Mouse (Mus musculus): ENCODE results near the gene Rarres1. TPM values are rescaled to one million over a fixed set of nuclear protein-coding genes. Genes with fewer than 3 reads are reported as not detected.

Rarres1 gene
- total and polyA plus RNA-seq, 3 experiments = 0.34 TPM; not detected in 2

DNA sequence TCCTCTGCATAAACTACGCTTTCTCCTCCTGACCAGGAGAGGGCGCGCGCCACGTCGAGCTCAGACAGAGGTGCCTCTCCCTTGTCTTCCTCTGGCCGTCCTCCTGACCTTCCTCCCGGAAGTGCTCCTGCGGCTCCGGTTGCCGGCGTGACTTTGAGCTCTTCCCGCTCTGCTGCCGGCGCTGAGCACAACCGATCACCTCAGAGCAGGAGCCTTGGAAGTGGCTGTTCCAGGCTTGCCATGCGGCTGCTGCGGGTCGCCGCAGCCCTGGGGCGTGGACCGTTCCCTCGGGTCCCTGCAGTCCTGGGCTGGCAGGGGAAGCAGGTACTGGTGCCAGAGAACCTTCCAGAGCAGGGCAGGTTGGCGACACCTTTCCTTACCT, 85.3 kb downstream of the Rarres1 start, which contains the start of gene Gfm1:
Gene Gfm1, plus strand, starts transcription at position 98 of the 382 bp plus-strand sequence.
- peak; percentile 90 for DNase-seq (ENCODE audit: extremely low read depth)
- dilution Hi-C loops (cut with MboI; ENCODE audit: extremely low pct_ligation_motif_present, extremely low pct_unique_long_range_greater_than_20kb, low sequenced_read_pairs) (no loop called here), in situ Hi-C loops (cut with MboI; ENCODE audit: low pct_ligation_motif_present, low pct_unique_long_range_greater_than_20kb, low sequenced_read_pairs) (no loop called here)
- Histone ChIP-seq H3K4me3 (replicated peaks in 1 of 3; ENCODE audit: low read depth in 2 of 3, low read length in 2 of 3, poor library complexity in 1 of 3) (peak within 1 kb of the TSS; percentile 87 to 99 (median 97)), H3K27ac (ENCODE audit: insufficient read depth, low read depth) (no peak within 1 kb of the TSS), H3K36me3 (replicated peaks in 1 of 2; ENCODE audit: control insufficient read depth in 1 of 2, insufficient read depth in 1 of 2, low read length in 1 of 2) (peaks cover 22 to 36% of the 10 kb centered on the region in 2 experiments), H3K79me2 (replicated peaks; ENCODE audit: control insufficient read depth, extremely low read depth, insufficient read depth, poor library complexity, severe bottlenecking) (peaks cover 19% of the 10 kb centered on the region), H3K4me1 (ENCODE audit: control insufficient read depth in 1 of 2, insufficient read depth in 2 of 2) (peaks cover 4 to 14% of the 10 kb centered on the region in 2 experiments), H3K27me3 (replicated peaks) (no peaks in the 10 kb centered on the region), H3K9ac (ENCODE audit: insufficient read depth, low read depth) (peak within 1 kb of the TSS; percentile 55), H3K9me3 (replicated peaks; ENCODE audit: low read length) (peaks cover 12% of the 10 kb centered on the region), H3K4me2 (ENCODE audit: insufficient read depth, low read depth, poor library complexity, severe bottlenecking) (peak within 1 kb of the TSS; percentile 94)
- TF ChIP-seq ETS1 (conservative IDR thresholded peaks at IDR 0.05; ENCODE audit: low read depth, low read length) = no peak
- no peak for TF ChIP-seq RCOR1 (conservative IDR thresholded peaks at IDR 0.05; ENCODE audit: low read depth, low read length)
- TF ChIP-seq E2F4 (IDR thresholded peaks at IDR 0.05; ENCODE audit: insufficient replicate concordance, low read depth, low read length) = no peak
- TF ChIP-seq NELFE (IDR thresholded peaks at IDR 0.05; ENCODE audit: low read depth, low read length) = peak; percentile 75; the same call in 1 of the 2 replicates
- TF ChIP-seq USF1 (IDR thresholded peaks at IDR 0.05; ENCODE audit: low read depth, low read length) = peak; percentile 22; the same call in 1 of the 2 replicates
- peak; percentile 70 for TF ChIP-seq IRF4 (IDR thresholded peaks at IDR 0.05; ENCODE audit: low read depth, low read length)
- TF ChIP-seq JUN (IDR thresholded peaks at IDR 0.05; ENCODE audit: insufficient read depth, low read depth, low read length) = no peak
- TF ChIP-seq ZKSCAN1 (IDR thresholded peaks at IDR 0.05; ENCODE audit: borderline replicate concordance, low read depth, low read length) = no peak
- peak; percentile 85; the same call in 1 of the 2 replicates for TF ChIP-seq KAT2A (IDR thresholded peaks at IDR 0.05; ENCODE audit: insufficient replicate concordance, low read length)
- no peak; the same call in 1 of the 2 replicates for TF ChIP-seq MAFK (IDR thresholded peaks at IDR 0.05; ENCODE audit: insufficient replicate concordance, low read length)
- no peak for TF ChIP-seq CHD1 (IDR thresholded peaks at IDR 0.05; ENCODE audit: low read depth, low read length)
- no peak; the same call in 1 of the 2 replicates for TF ChIP-seq MAZ (IDR thresholded peaks at IDR 0.05; ENCODE audit: low read depth, low read length)
- peak; percentile 44; the same call in 1 of the 2 replicates for TF ChIP-seq MAX (IDR thresholded peaks at IDR 0.05; ENCODE audit: low read length)
- TF ChIP-seq RAD21 (IDR thresholded peaks at IDR 0.05; ENCODE audit: low read depth, low read length) = no peak
- TF ChIP-seq NRF1 (IDR thresholded peaks at IDR 0.05; ENCODE audit: low read depth, low read length) = no peak
- TF ChIP-seq UBTF (IDR thresholded peaks at IDR 0.05; ENCODE audit: low read depth, low read length) = no peak
- TF ChIP-seq SIN3A (IDR thresholded peaks at IDR 0.05; ENCODE audit: low read length) = peak; percentile 89
- TF ChIP-seq POLR2AphosphoS2 (IDR thresholded peaks at IDR 0.05; ENCODE audit: low read depth, low read length) = no peak
- peak; percentile 43 to 84; a peak in 3 of 4 replicates for TF ChIP-seq CTCF (conservative IDR thresholded peaks at IDR 0.05 in 1 of 2, IDR thresholded peaks at IDR 0.05 in 1 of 2; ENCODE audit: low read depth in 2 of 2, low read length in 2 of 2)
- TF ChIP-seq ZNF384 (IDR thresholded peaks at IDR 0.05; ENCODE audit: low read depth, low read length) = no peak
- TF ChIP-seq TBP (conservative IDR thresholded peaks at IDR 0.05; ENCODE audit: low read depth, low read length) = 0 out of 2 replicates have a peak, but pooled peaks have one; percentile 59
- no peak for TF ChIP-seq ZC3H11A (IDR thresholded peaks at IDR 0.05; ENCODE audit: low read depth, low read length)
- TF ChIP-seq MEF2A (IDR thresholded peaks at IDR 0.05; ENCODE audit: borderline replicate concordance, low read depth, low read length) = peak; percentile 33; the same call in 1 of the 2 replicates
- no peak; the same call in 1 of the 2 replicates for TF ChIP-seq ZMIZ1 (IDR thresholded peaks at IDR 0.05; ENCODE audit: low read depth, low read length)
- TF ChIP-seq MYC (IDR thresholded peaks at IDR 0.05; ENCODE audit: low read depth, low read length) = peak; percentile 68; the same call in 1 of the 2 replicates
- no peak for TF ChIP-seq BHLHE40 (IDR thresholded peaks at IDR 0.05; ENCODE audit: low read depth, low read length)
- peak; percentile 92 for TF ChIP-seq HCFC1 (IDR thresholded peaks at IDR 0.05; ENCODE audit: low read depth, low read length)
- TF ChIP-seq USF2 (conservative IDR thresholded peaks at IDR 0.05; ENCODE audit: low read depth, low read length) = no peak
- no peak for TF ChIP-seq EP300 (IDR thresholded peaks at IDR 0.05; ENCODE audit: low read length)
- peak; percentile 95 for TF ChIP-seq GABPA (IDR thresholded peaks at IDR 0.05; ENCODE audit: insufficient replicate concordance, low read depth, low read length)
- peak; percentile 94 for TF ChIP-seq MXI1 (IDR thresholded peaks at IDR 0.05; ENCODE audit: low read depth, low read length)
- no peak for TF ChIP-seq PAX5 (IDR thresholded peaks at IDR 0.05; ENCODE audit: low read length)
- TF ChIP-seq TCF12 (IDR thresholded peaks at IDR 0.05; ENCODE audit: low read depth, low read length) = peak; percentile 89
- peak; percentile 94 for TF ChIP-seq ELF1 (IDR thresholded peaks at IDR 0.05; ENCODE audit: low read depth, low read length)
- peak; percentile 89 for TF ChIP-seq POLR2A (IDR thresholded peaks at IDR 0.05; ENCODE audit: low read depth, low read length)
- peak; percentile 62; the same call in 1 of the 2 replicates for TF ChIP-seq CHD2 (IDR thresholded peaks at IDR 0.05; ENCODE audit: low read length)
- TF ChIP-seq SMC3 (IDR thresholded peaks at IDR 0.05; ENCODE audit: low read depth, low read length) = peak; percentile 41
- TF ChIP-seq JUND (conservative IDR thresholded peaks at IDR 0.05; ENCODE audit: low read depth, low read length) = no peak
